Mouse (Mus musculus): ENCODE data around the gene Trex1. TPM values are rescaled to one million over a fixed set of nuclear protein-coding genes. Genes with fewer than 3 reads are reported as not detected.

Gene Trex1
- 10 to 100 TPM; 12.6 to 13.3 TPM for total RNA-seq (2021)
- 45.8 and 55.2 TPM in 2 replicates for polyA plus RNA-seq (2012; rRNA removed)
- long read RNA-seq, transcript Trex1-202 (2 exons, 1,054 nt), result major isoform, 6 of 6 reads
- long read RNA-seq, partial matches to known transcripts, result 0 of 6 reads
- long read RNA-seq, other reads (novel, unspliced or antisense), result 0 of 6 reads

GRCm38 (mm10) chr9:109059136-109059903 is at the start of gene Trex1:
Trex1 (minus strand) TSS chr9:109059734.
- intact Hi-C loops (cut with DNase I), result loop anchor here (1.0 kb wide), 1 partner anchor 20 kb away; no protein-coding TSS in a partner anchor
- 1% methylated on average over 15 of the region's 15 CpGs for WGBS
- Histone ChIP-seq H3K36me3 (ENCODE audit: control insufficient read depth, insufficient read depth, low read length) (0 out of 2 replicates have a peak, but pooled peaks cover 2% of the 10 kb centered on the region), H3K79me2 (replicated peaks; ENCODE audit: control insufficient read depth, insufficient read depth, low read length) (no peaks in the 10 kb centered on the region), H3K9ac (ENCODE audit: low read depth, low read length) (peak within 1 kb of the TSS; percentile 59), H3K4me1 (ENCODE audit: control insufficient read depth, insufficient read depth, low read length) (peaks cover 16% of the 10 kb centered on the region), H3K4me3 (peak within 1 kb of the TSS; percentile 50), H3K27ac (peak within 1 kb of the TSS; percentile 91), H3K27me3 (ENCODE audit: control insufficient read depth, insufficient read depth, low read length) (no peaks in the 10 kb centered on the region)
- DNase-seq, result peak; percentile 91 to 94
- TF ChIP-seq CTCF (IDR thresholded peaks at IDR 0.05) (no peak; the same call in 1 of the 2 replicates), EP300 (IDR thresholded peaks at IDR 0.05; ENCODE audit: insufficient read depth, low read depth, low read length) (peak; percentile 84), POLR2A (IDR thresholded peaks at IDR 0.05; ENCODE audit: insufficient read depth, low read depth, low read length) (peak; percentile 98)

- Histone ChIP-seq H3K79me2 (replicated peaks; ENCODE audit: control insufficient read depth, insufficient read depth, low read length) (no peaks in the 10 kb centered on the region), H3K27ac (no peak overlapping the region), H3K4me1 (ENCODE audit: control insufficient read depth, insufficient read depth, low read length) (no peaks in the 10 kb centered on the region), H3K9ac (ENCODE audit: low read depth, low read length) (no peak overlapping the region), H3K36me3 (ENCODE audit: control insufficient read depth, insufficient read depth, low read length) (no peaks in the 10 kb centered on the region), H3K4me3 (no peak overlapping the region), H3K27me3 (ENCODE audit: control insufficient read depth, insufficient read depth, low read length) (no peaks in the 10 kb centered on the region)
- intact Hi-C loops (cut with DNase I), result no loop called here
- no peak for DNase-seq
- no peak for TF ChIP-seq EP300 (IDR thresholded peaks at IDR 0.05; ENCODE audit: insufficient read depth, low read depth, low read length)
- no peak for TF ChIP-seq POLR2A (IDR thresholded peaks at IDR 0.05; ENCODE audit: insufficient read depth, low read depth, low read length)
- no peak for TF ChIP-seq CTCF (IDR thresholded peaks at IDR 0.05)
- 77% methylated on average over 6 of the region's 6 CpGs for WGBS
Observed at GRCm38 (mm10) chr9:109107341-109107740, 47.8 kb upstream of the Trex1 start.

GRCm38 (mm10) chr9:109105648-109106047 is 46.1 kb upstream of the Trex1 start:
- TF ChIP-seq CTCF (IDR thresholded peaks at IDR 0.05) (no peak), EP300 (IDR thresholded peaks at IDR 0.05; ENCODE audit: insufficient read depth, low read depth, low read length) (no peak), POLR2A (IDR thresholded peaks at IDR 0.05; ENCODE audit: insufficient read depth, low read depth, low read length) (no peak)
- Histone ChIP-seq H3K4me3 (no peak overlapping the region), H3K9ac (ENCODE audit: low read depth, low read length) (no peak overlapping the region), H3K27me3 (ENCODE audit: control insufficient read depth, insufficient read depth, low read length) (no peaks in the 10 kb centered on the region), H3K79me2 (replicated peaks; ENCODE audit: control insufficient read depth, insufficient read depth, low read length) (no peaks in the 10 kb centered on the region), H3K27ac (no peak overlapping the region), H3K36me3 (ENCODE audit: control insufficient read depth, insufficient read depth, low read length) (no peaks in the 10 kb centered on the region), H3K4me1 (ENCODE audit: control insufficient read depth, insufficient read depth, low read length) (no peaks in the 10 kb centered on the region)
- intact Hi-C loops (cut with DNase I), result no loop called here
- WGBS, result 81% methylated on average over 12 of the region's 12 CpGs
- no peak for DNase-seq

GRCm38 (mm10) chr9:109105011-109105410 is 45.5 kb upstream of the Trex1 start:
- TF ChIP-seq CTCF (IDR thresholded peaks at IDR 0.05) (no peak), EP300 (IDR thresholded peaks at IDR 0.05; ENCODE audit: insufficient read depth, low read depth, low read length) (no peak), POLR2A (IDR thresholded peaks at IDR 0.05; ENCODE audit: insufficient read depth, low read depth, low read length) (no peak)
- Histone ChIP-seq H3K27ac (no peak overlapping the region), H3K4me3 (no peak overlapping the region), H3K9ac (ENCODE audit: low read depth, low read length) (no peak overlapping the region), H3K27me3 (ENCODE audit: control insufficient read depth, insufficient read depth, low read length) (no peaks in the 10 kb centered on the region), H3K36me3 (ENCODE audit: control insufficient read depth, insufficient read depth, low read length) (no peaks in the 10 kb centered on the region), H3K79me2 (replicated peaks; ENCODE audit: control insufficient read depth, insufficient read depth, low read length) (no peaks in the 10 kb centered on the region), H3K4me1 (ENCODE audit: control insufficient read depth, insufficient read depth, low read length) (no peaks in the 10 kb centered on the region)
- no peak for DNase-seq
- intact Hi-C loops (cut with DNase I), result no loop called here
- 64% methylated on average over 12 of the region's 12 CpGs for WGBS

GRCm38 (mm10) chr9:109104083-109104482 is 44.5 kb upstream of the Trex1 start:
- Histone ChIP-seq H3K9ac (ENCODE audit: low read depth, low read length) (no peak overlapping the region), H3K27me3 (ENCODE audit: control insufficient read depth, insufficient read depth, low read length) (no peaks in the 10 kb centered on the region), H3K4me1 (ENCODE audit: control insufficient read depth, insufficient read depth, low read length) (no peaks in the 10 kb centered on the region), H3K36me3 (ENCODE audit: control insufficient read depth, insufficient read depth, low read length) (no peaks in the 10 kb centered on the region), H3K27ac (no peak overlapping the region), H3K79me2 (replicated peaks; ENCODE audit: control insufficient read depth, insufficient read depth, low read length) (no peaks in the 10 kb centered on the region), H3K4me3 (no peak overlapping the region)
- WGBS, result 93% methylated on average over 9 of the region's 9 CpGs
- no peak for DNase-seq
- TF ChIP-seq EP300 (IDR thresholded peaks at IDR 0.05; ENCODE audit: insufficient read depth, low read depth, low read length), result no peak
- no peak for TF ChIP-seq POLR2A (IDR thresholded peaks at IDR 0.05; ENCODE audit: insufficient read depth, low read depth, low read length)
- TF ChIP-seq CTCF (IDR thresholded peaks at IDR 0.05), result no peak
- intact Hi-C loops (cut with DNase I), result no loop called here

- DNase-seq, result no peak
- H3K36me3 ChIP-seq (ENCODE audit: control insufficient read depth, insufficient read depth, low read length), result no peaks in the 10 kb centered on the region
Observed at GRCm38 (mm10) chr9:109103250-109103649, 43.7 kb upstream of the Trex1 start.

More at GRCm38 (mm10) chr9:109103250-109103649, 43.7 kb upstream of the Trex1 start:
- 46% methylated on average over 7 of the region's 7 CpGs for WGBS
- Histone ChIP-seq H3K9ac (ENCODE audit: low read depth, low read length) (no peak overlapping the region), H3K4me3 (no peak overlapping the region), H3K79me2 (replicated peaks; ENCODE audit: control insufficient read depth, insufficient read depth, low read length) (no peaks in the 10 kb centered on the region), H3K27ac (no peak overlapping the region), H3K27me3 (ENCODE audit: control insufficient read depth, insufficient read depth, low read length) (no peaks in the 10 kb centered on the region), H3K4me1 (ENCODE audit: control insufficient read depth, insufficient read depth, low read length) (peaks cover 3% of the 10 kb centered on the region)
- intact Hi-C loops (cut with DNase I), result no loop called here
- TF ChIP-seq CTCF (IDR thresholded peaks at IDR 0.05) (no peak), POLR2A (IDR thresholded peaks at IDR 0.05; ENCODE audit: insufficient read depth, low read depth, low read length) (no peak), EP300 (IDR thresholded peaks at IDR 0.05; ENCODE audit: insufficient read depth, low read depth, low read length) (no peak)

Data from heart, adult 2 months (tissue).